Mouse (Mus musculus): ENCODE measurements at regions not wholly inside any gene's neighbourhood (a gene's known extent, or its start where the extent isn't known, plus 50 kb on each side); places are given as distances from the start of the nearest gene placed in this dataset.
A peak's percentile ranks its signal among the peaks of the same experiment; 100 is the strongest.

- no peaks in the 10 kb centered on the region for H3K36me3 ChIP-seq (ENCODE audit: control insufficient read depth, insufficient read depth, low read length)
- 79% methylated on average over 2 of the region's 2 CpGs for WGBS
- DNase-seq = no peak
- H3K27me3 ChIP-seq (ENCODE audit: control insufficient read depth, insufficient read depth, low read length) = 0 out of 2 replicates have a peak, but pooled peaks cover 2% of the 10 kb centered on the region
- no peak overlapping the region for H3K9ac ChIP-seq (ENCODE audit: low read depth, low read length)
- TF ChIP-seq POLR2A (IDR thresholded peaks at IDR 0.05; ENCODE audit: insufficient read depth, low read depth, low read length) (no peak), EP300 (IDR thresholded peaks at IDR 0.05; ENCODE audit: insufficient read depth, low read depth, low read length) (no peak), CTCF (IDR thresholded peaks at IDR 0.05) (no peak)
- H3K79me2 ChIP-seq (replicated peaks; ENCODE audit: control insufficient read depth, insufficient read depth, low read length) = no peaks in the 10 kb centered on the region
- intact Hi-C loops (cut with DNase I) = no loop called here
- H3K27ac ChIP-seq = no peak overlapping the region
- peaks cover 2% of the 10 kb centered on the region for H3K4me1 ChIP-seq (ENCODE audit: control insufficient read depth, insufficient read depth, low read length)
- no peak overlapping the region for H3K4me3 ChIP-seq
These were observed 221.9 kb upstream of the Cdh5 start for GRCm38 (mm10) chr8:103879505-103879904.

DNA sequence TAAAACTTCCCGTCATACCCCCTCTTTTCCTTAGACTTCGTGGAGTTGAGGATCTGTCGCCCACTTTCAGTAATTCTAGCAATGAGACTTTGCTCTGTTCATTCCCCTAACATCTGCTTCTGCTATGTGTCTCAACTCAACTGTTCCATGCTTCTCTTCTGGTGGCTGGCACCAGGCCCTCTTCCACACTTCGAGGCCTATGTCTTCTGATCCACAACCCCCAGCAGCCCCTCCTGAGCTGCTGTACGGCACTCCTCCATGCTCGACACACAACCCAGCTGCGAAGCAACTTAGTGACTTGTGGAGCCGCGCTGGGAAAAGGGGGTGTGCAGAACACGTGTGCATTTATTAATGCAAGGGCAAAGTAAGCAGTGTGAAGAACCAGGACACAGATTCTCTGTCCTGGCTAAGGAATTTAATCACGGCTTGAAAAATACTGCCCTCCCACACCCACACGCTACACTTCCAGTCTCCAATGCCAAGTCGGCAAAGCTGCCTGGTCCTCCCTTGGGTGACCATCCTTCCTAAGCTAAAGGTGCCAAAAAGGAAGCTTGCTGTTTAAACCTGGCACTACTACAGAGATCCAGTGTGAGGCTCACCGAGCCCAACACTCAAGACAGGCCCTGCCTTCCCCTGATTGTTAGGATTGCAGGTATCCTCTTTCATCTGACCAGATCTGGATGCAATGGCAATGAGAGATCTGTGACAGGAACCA, 220.8 kb upstream of the Cdh5 start:
- 0 out of 2 replicates have a peak, but pooled peaks cover 2% of the 10 kb centered on the region for H3K27me3 ChIP-seq (ENCODE audit: control insufficient read depth, insufficient read depth, low read length)
- peak; percentile 22 to 33 for DNase-seq
- peaks cover 1% of the 10 kb centered on the region for H3K4me1 ChIP-seq (ENCODE audit: control insufficient read depth, insufficient read depth, low read length)
- no peak overlapping the region for H3K4me3 ChIP-seq
- H3K36me3 ChIP-seq (ENCODE audit: control insufficient read depth, insufficient read depth, low read length) = no peaks in the 10 kb centered on the region
- WGBS = 64% methylated on average over 14 of the region's 14 CpGs
- no peak for TF ChIP-seq CTCF (IDR thresholded peaks at IDR 0.05)
- no peaks in the 10 kb centered on the region for H3K79me2 ChIP-seq (replicated peaks; ENCODE audit: control insufficient read depth, insufficient read depth, low read length)
- intact Hi-C loops (cut with DNase I) = no loop called here
- no peak overlapping the region for H3K9ac ChIP-seq (ENCODE audit: low read depth, low read length)
- no peak overlapping the region for H3K27ac ChIP-seq

GRCm38 (mm10) chr8:103881146-103881486, 220.3 kb upstream of the Cdh5 start:
- Histone ChIP-seq H3K4me1 (ENCODE audit: control insufficient read depth, insufficient read depth, low read length) (peaks cover 1% of the 10 kb centered on the region), H3K27me3 (ENCODE audit: control insufficient read depth, insufficient read depth, low read length) (0 out of 2 replicates have a peak, but pooled peaks cover 2% of the 10 kb centered on the region), H3K4me3 (no peak overlapping the region), H3K36me3 (ENCODE audit: control insufficient read depth, insufficient read depth, low read length) (no peaks in the 10 kb centered on the region), H3K27ac (no peak overlapping the region), H3K9ac (ENCODE audit: low read depth, low read length) (no peak overlapping the region), H3K79me2 (replicated peaks; ENCODE audit: control insufficient read depth, insufficient read depth, low read length) (no peaks in the 10 kb centered on the region)
- TF ChIP-seq POLR2A (IDR thresholded peaks at IDR 0.05; ENCODE audit: insufficient read depth, low read depth, low read length) = no peak
- no peak for TF ChIP-seq EP300 (IDR thresholded peaks at IDR 0.05; ENCODE audit: insufficient read depth, low read depth, low read length)
- TF ChIP-seq CTCF (IDR thresholded peaks at IDR 0.05) = no peak
- DNase-seq = peak; percentile 21 to 34
- intact Hi-C loops (cut with DNase I) = no loop called here
- 38% methylated on average over 3 of the region's 3 CpGs for WGBS

DNA sequence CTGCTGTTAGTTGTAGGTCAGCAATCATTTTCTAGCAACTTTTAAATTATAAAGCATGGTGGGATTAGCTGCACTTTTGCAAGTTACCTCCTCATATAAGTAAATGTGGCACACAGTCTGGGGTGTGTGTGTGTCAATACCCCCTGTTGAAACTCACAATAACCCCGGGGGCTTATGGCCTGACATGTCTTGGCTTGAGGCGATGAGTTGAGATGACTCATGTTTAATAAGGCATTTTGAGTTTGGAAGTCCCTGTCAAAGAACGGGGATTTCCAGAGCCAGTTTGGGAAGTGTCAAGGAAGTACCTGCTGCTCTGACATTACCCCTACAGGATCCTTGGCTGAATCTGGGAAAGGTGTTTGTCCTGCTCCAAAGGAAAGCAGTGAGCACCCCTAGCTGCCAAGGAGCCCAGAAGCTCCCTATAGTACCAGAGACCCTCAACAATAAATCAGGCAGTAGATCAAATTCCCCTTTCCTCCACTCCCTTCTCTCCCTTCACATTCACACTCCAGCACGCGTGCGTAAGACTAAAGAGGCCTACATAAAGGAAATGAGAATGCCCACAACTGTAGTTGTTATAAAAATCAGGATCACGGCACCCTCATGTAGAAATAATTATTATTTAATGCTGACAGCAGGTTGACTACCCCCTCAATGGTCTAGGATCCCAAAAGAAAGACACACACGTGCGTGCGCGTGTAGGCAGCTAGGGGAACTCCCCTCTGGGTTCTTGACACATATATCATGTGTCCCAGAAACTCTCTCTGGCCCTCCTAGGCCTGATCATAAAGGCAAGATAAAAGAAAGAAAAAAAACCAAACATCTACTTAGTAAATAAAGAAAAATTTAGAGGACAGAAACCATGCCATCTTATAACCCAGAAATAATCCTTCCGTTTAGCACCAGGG, 216.3 kb upstream of the Cdh5 start:
- Histone ChIP-seq H3K9ac (ENCODE audit: low read depth, low read length) (no peak overlapping the region), H3K4me1 (ENCODE audit: control insufficient read depth, insufficient read depth, low read length) (peaks cover 1% of the 10 kb centered on the region), H3K27me3 (ENCODE audit: control insufficient read depth, insufficient read depth, low read length) (0 out of 2 replicates have a peak, but pooled peaks cover 2% of the 10 kb centered on the region), H3K36me3 (ENCODE audit: control insufficient read depth, insufficient read depth, low read length) (no peaks in the 10 kb centered on the region), H3K79me2 (replicated peaks; ENCODE audit: control insufficient read depth, insufficient read depth, low read length) (no peaks in the 10 kb centered on the region), H3K27ac (no peak overlapping the region), H3K4me3 (no peak overlapping the region)
- no peak for TF ChIP-seq POLR2A (IDR thresholded peaks at IDR 0.05; ENCODE audit: insufficient read depth, low read depth, low read length)
- no peak for TF ChIP-seq CTCF (IDR thresholded peaks at IDR 0.05)
- no peak for TF ChIP-seq EP300 (IDR thresholded peaks at IDR 0.05; ENCODE audit: insufficient read depth, low read depth, low read length)
- intact Hi-C loops (cut with DNase I) = no loop called here
- 89% methylated on average over 12 of the region's 12 CpGs for WGBS
- DNase-seq = no peak

GRCm38 (mm10) chr8:103894589-103894988, 206.8 kb upstream of the Cdh5 start:
- whole genome bisulfite sequencing = 89% methylated on average over 6 of the region's 6 CpGs
- no peaks in the 10 kb centered on the region for H3K27me3 ChIP-seq (ENCODE audit: control insufficient read depth, insufficient read depth, low read length)
- no peaks in the 10 kb centered on the region for H3K4me1 ChIP-seq (ENCODE audit: control insufficient read depth, insufficient read depth, low read length)
- H3K36me3 ChIP-seq (ENCODE audit: control insufficient read depth, insufficient read depth, low read length) = no peaks in the 10 kb centered on the region
- no peak for TF ChIP-seq EP300 (IDR thresholded peaks at IDR 0.05; ENCODE audit: insufficient read depth, low read depth, low read length)
- TF ChIP-seq CTCF (IDR thresholded peaks at IDR 0.05) = no peak
- no peak for TF ChIP-seq POLR2A (IDR thresholded peaks at IDR 0.05; ENCODE audit: insufficient read depth, low read depth, low read length)
- H3K9ac ChIP-seq (ENCODE audit: low read depth, low read length) = no peak overlapping the region
- H3K79me2 ChIP-seq (replicated peaks; ENCODE audit: control insufficient read depth, insufficient read depth, low read length) = no peaks in the 10 kb centered on the region
- no peak overlapping the region for H3K27ac ChIP-seq
- H3K4me3 ChIP-seq = no peak overlapping the region
- intact Hi-C loops (cut with DNase I) = no loop called here
- no peak for DNase-seq

DNA sequence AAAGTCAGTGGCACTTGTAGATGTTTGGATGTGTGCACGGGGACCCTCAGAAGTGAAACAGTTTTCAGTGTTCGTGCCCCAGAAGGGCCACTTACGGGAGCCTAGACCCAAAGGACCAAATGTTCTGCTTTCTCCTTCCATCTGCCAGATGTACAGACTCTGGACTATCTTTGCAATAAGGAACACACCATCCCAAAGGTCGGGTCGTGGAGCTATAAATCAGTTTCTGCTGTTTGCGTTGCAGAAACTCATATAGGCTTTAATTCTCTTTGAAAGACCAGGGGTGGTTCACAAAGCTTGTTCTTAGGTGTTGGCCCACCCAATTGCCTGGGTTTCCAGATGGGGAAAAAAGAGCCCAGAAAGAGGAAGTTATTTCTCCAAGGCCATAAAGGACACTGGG, 206.3 kb upstream of the Cdh5 start:
- no peak overlapping the region for H3K27ac ChIP-seq
- no peak overlapping the region for H3K4me3 ChIP-seq
- H3K9ac ChIP-seq (ENCODE audit: low read depth, low read length) = no peak overlapping the region
- H3K27me3 ChIP-seq (ENCODE audit: control insufficient read depth, insufficient read depth, low read length) = no peaks in the 10 kb centered on the region
- H3K36me3 ChIP-seq (ENCODE audit: control insufficient read depth, insufficient read depth, low read length) = no peaks in the 10 kb centered on the region
- H3K4me1 ChIP-seq (ENCODE audit: control insufficient read depth, insufficient read depth, low read length) = no peaks in the 10 kb centered on the region
- 87% methylated on average over 6 of the region's 6 CpGs for WGBS
- intact Hi-C loops (cut with DNase I) = no loop called here
- H3K79me2 ChIP-seq (replicated peaks; ENCODE audit: control insufficient read depth, insufficient read depth, low read length) = no peaks in the 10 kb centered on the region
- no peak for DNase-seq
- TF ChIP-seq EP300 (IDR thresholded peaks at IDR 0.05; ENCODE audit: insufficient read depth, low read depth, low read length) (no peak), POLR2A (IDR thresholded peaks at IDR 0.05; ENCODE audit: insufficient read depth, low read depth, low read length) (no peak), CTCF (IDR thresholded peaks at IDR 0.05) (no peak)

Data from heart, adult 2 months (tissue).